Mouse (Mus musculus) midbrain, embryonic 16.5 days (tissue): Measurements from ENCODE around the gene Egfl7. TPM values are rescaled to one million over a fixed set of nuclear protein-coding genes. Genes with fewer than 3 reads are reported as not detected.

Experiments
- ATAC-seq: fragments of 200-750 bp; cut with Nextera tagmentation; 2 replicates; pipeline ENCODE4 v1.8.0; 2017; ENCODE audit warnings: moderate TSS enrichment
- H3K27ac ChIP-seq: fragments of 300-500 bp; sonication (generic); 2 replicates; pipeline ENCODE4 v1.5.1; 2014; ENCODE audit warnings: mild to moderate bottlenecking, low read length, mixed read lengths
- H3K27me3 ChIP-seq: fragments of 300-500 bp; sonication (generic); 2 replicates; pipeline ENCODE4 v1.6.1; 2014; ENCODE audit warnings: low read depth, low read length, mixed read lengths; ENCODE audit not compliant: control insufficient read depth, insufficient read depth
- H3K36me3 ChIP-seq: fragments of 300-500 bp; sonication (generic); 2 replicates; pipeline ENCODE4 v1.6.1; 2014; ENCODE audit warnings: mild to moderate bottlenecking, low read length, moderate library complexity, mixed read lengths; ENCODE audit not compliant: control insufficient read depth, insufficient read depth
- H3K4me1 ChIP-seq: fragments of 300-500 bp; sonication (generic); 2 replicates; pipeline ENCODE4 v1.6.1; 2014; ENCODE audit warnings: mild to moderate bottlenecking, low read length, mixed read lengths; ENCODE audit not compliant: control insufficient read depth, insufficient read depth
- H3K4me2 ChIP-seq: fragments of 300-500 bp; sonication (generic); 2 replicates; pipeline ENCODE4 v1.6.1; 2014; ENCODE audit warnings: mild to moderate bottlenecking, low read length, mixed read lengths
- H3K4me3 ChIP-seq: fragments of 300-500 bp; sonication (generic); 2 replicates; pipeline ENCODE4 v1.5.1; 2014; ENCODE audit warnings: low read depth, mild to moderate bottlenecking, low read length, moderate library complexity, mixed read lengths
- H3K9ac ChIP-seq: fragments of 300-500 bp; sonication (generic); 2 replicates; pipeline ENCODE4 v1.6.1; 2014; ENCODE audit warnings: low read depth, low read length, mixed read lengths
- H3K9me3 ChIP-seq: fragments of 300-500 bp; sonication (generic); replicated peaks from 2 replicates; pipeline ENCODE4 v1.6.1; 2014; ENCODE audit warnings: mild to moderate bottlenecking, low read length, mixed read lengths; ENCODE audit not compliant: control insufficient read depth, poor library complexity, severe bottlenecking
- WGBS: fragments of 180-500 bp; shearing (Covaris S2); extraction: QIAGEN DNeasy Blood & Tissue Kit; methylation state at CpG from one replicate; pipeline ENCODE4 v1.1.7; 2014; 5-methylcytosine and 5-hydroxymethylcytosine counted together
- polyA plus RNA-seq: library from polyadenylated mRNA; unstranded; fragments of >200 nt; fragmentation: Nextera tagmentation; extraction: Ambion mirVana; gene quantifications from 2 replicates; pipeline ENCODE4 v1.2.1, GENCODE M21; 2015

Gene Egfl7
- polyA plus RNA-seq, 1 experiment from 2014 or later: 64.4 TPM

DNA sequence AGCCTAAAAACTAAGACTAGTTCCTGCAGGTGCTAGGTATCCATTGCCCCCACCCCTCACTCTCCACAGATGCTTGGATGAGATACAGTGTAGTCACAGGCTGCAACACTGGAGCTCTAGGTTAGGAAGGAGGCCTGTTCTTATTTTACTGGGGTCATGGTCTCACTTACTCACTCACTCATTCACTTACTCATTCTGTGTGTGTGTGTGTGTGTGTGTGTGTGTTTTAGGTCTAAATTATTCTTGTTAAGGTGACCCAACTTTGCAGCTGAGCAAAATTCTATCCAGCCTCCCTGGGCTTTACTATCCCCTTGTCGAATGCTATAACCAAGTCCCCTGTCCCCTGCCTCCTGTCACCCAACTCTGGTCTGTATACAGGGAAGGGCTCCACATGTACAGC is 21.8 kb downstream of the Egfl7 start:
- 85% methylated on average over 1 of the region's 1 CpGs for WGBS
- ATAC-seq: no peak
- Histone ChIP-seq H3K4me3 (no peak overlapping the region), H3K4me1 (peaks cover 3% of the 10 kb centered on the region; the same call in 1 of the 2 replicates), H3K27me3 (peaks cover 23% of the 10 kb centered on the region), H3K4me2 (no peak overlapping the region), H3K9me3 (no peaks in the 10 kb centered on the region), H3K27ac (no peak overlapping the region), H3K36me3 (no peaks in the 10 kb centered on the region), H3K9ac (no peak overlapping the region)

- WGBS: 89% methylated on average over 5 of the region's 5 CpGs
- H3K27ac ChIP-seq: no peak overlapping the region
- no peaks in the 10 kb centered on the region for H3K36me3 ChIP-seq
- no peak overlapping the region for H3K4me3 ChIP-seq
- peaks cover 3% of the 10 kb centered on the region; the same call in 1 of the 2 replicates for H3K4me1 ChIP-seq
- no peak overlapping the region for H3K9ac ChIP-seq
- H3K4me2 ChIP-seq: no peak overlapping the region
- no peaks in the 10 kb centered on the region for H3K9me3 ChIP-seq
- peaks cover 23% of the 10 kb centered on the region for H3K27me3 ChIP-seq
- no peak for ATAC-seq
Measured at GRCm38 (mm10) chr2:26602631-26603030, 22.8 kb downstream of the Egfl7 start.

DNA sequence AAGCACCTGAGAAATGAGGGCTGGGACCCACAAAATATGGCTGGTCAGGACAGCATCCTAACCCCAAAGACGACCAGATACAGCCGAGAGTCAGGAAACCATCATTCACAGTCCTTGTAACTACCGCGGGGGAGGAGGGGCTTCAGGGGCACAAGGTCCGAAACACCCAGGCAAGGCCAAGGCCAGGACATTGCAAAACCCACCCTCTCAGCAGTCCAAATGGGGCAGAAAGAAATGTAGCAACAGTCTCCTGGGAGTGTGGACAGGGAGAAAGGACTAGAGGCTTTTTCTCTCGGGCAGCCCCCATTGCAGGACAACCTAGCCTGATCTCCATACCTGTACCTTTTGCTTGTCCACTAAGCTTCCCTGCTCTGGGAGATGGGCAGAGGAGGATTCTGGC is 23.3 kb downstream of the Egfl7 start:
- peak overlapping the region; percentile 74 for H3K4me2 ChIP-seq
- peaks cover 3% of the 10 kb centered on the region; the same call in 1 of the 2 replicates for H3K4me1 ChIP-seq
- no peak overlapping the region for H3K27ac ChIP-seq
- H3K27me3 ChIP-seq: peaks cover 23% of the 10 kb centered on the region
- H3K4me3 ChIP-seq: peak overlapping the region; percentile 50
- H3K9ac ChIP-seq: no peak overlapping the region
- no peaks in the 10 kb centered on the region for H3K36me3 ChIP-seq
- ATAC-seq: peak; percentile 15; the same call in 1 of the 2 replicates
- WGBS: 18% methylated on average over 6 of the region's 6 CpGs
- no peaks in the 10 kb centered on the region for H3K9me3 ChIP-seq

- peaks cover 3% of the 10 kb centered on the region; the same call in 1 of the 2 replicates for H3K4me1 ChIP-seq
- peak; percentile 70 for ATAC-seq
- H3K27me3 ChIP-seq: peaks cover 23% of the 10 kb centered on the region
- WGBS: under 1% methylated on average over 70 of the region's 103 CpGs
- H3K4me3 ChIP-seq: peak within 1 kb of the TSS; percentile 50
- no peak within 1 kb of the TSS for H3K27ac ChIP-seq
- H3K4me2 ChIP-seq: peak within 1 kb of the TSS; percentile 74
- peak within 1 kb of the TSS; percentile 68 for H3K9ac ChIP-seq
- no peaks in the 10 kb centered on the region for H3K36me3 ChIP-seq
- H3K9me3 ChIP-seq: no peaks in the 10 kb centered on the region
Measured at GRCm38 (mm10) chr2:26603720-26604671, 24.2 kb downstream of the Egfl7 start, which contains the start of gene Agpat2. TSS of gene Agpat2 (minus strand) at chr2:26604417.

DNA sequence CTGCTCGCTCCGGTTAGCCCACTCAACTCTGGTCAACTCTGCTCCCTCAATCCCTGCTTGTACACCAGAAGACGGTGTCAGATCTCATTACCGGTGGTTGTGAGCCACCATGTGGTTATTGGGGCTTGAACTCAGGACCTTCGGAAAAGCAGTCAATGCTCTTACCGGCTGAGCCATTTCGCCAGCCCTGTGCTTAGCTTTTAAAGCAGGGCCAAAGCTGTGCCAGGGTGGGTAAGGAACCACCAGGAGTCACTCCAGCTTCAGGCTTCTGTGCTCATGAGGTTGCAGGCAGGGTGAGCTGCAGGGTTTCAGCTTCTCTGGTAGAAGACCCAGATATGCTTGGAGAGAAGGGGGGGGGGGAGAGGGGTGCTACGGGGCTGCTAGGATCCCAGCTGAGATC is 25.5 kb downstream of the Egfl7 start:
- Histone ChIP-seq H3K27ac (no peak overlapping the region), H3K27me3 (peaks cover 23% of the 10 kb centered on the region), H3K4me2 (no peak overlapping the region), H3K4me3 (no peak overlapping the region), H3K36me3 (no peaks in the 10 kb centered on the region), H3K9ac (no peak overlapping the region), H3K9me3 (no peaks in the 10 kb centered on the region), H3K4me1 (peaks cover 3% of the 10 kb centered on the region; the same call in 1 of the 2 replicates)
- no peak for ATAC-seq
- 88% methylated on average over 7 of the region's 8 CpGs for WGBS

- Histone ChIP-seq H3K27me3 (peaks cover 23% of the 10 kb centered on the region), H3K36me3 (no peaks in the 10 kb centered on the region), H3K9me3 (no peaks in the 10 kb centered on the region), H3K4me1 (peaks cover 3% of the 10 kb centered on the region; the same call in 1 of the 2 replicates), H3K27ac (no peak overlapping the region), H3K4me2 (no peak overlapping the region), H3K4me3 (no peak overlapping the region), H3K9ac (no peak overlapping the region)
- 85% methylated on average over 3 of the region's 3 CpGs for WGBS
- ATAC-seq: no peak
Measured at GRCm38 (mm10) chr2:26606579-26606978, 26.8 kb downstream of the Egfl7 start.

GRCm38 (mm10) chr2:26607056-26607910 is 27.5 kb downstream of the Egfl7 start:
- Histone ChIP-seq H3K4me3 (no peak overlapping the region), H3K27ac (no peak overlapping the region), H3K36me3 (no peaks in the 10 kb centered on the region), H3K9me3 (no peaks in the 10 kb centered on the region), H3K9ac (no peak overlapping the region), H3K27me3 (peaks cover 23% of the 10 kb centered on the region), H3K4me2 (no peak overlapping the region), H3K4me1 (peaks cover 3% of the 10 kb centered on the region; the same call in 1 of the 2 replicates)
- no peak for ATAC-seq
- WGBS: 57% methylated on average over 6 of the region's 6 CpGs

- Histone ChIP-seq H3K27me3 (peaks cover 9% of the 10 kb centered on the region), H3K9me3 (no peaks in the 10 kb centered on the region)
- no peak for ATAC-seq
Measured at GRCm38 (mm10) chr2:26608781-26609180, 29.0 kb downstream of the Egfl7 start.

More at GRCm38 (mm10) chr2:26608781-26609180, 29.0 kb downstream of the Egfl7 start:
- no peak overlapping the region for H3K4me3 ChIP-seq
- no peaks in the 10 kb centered on the region for H3K36me3 ChIP-seq
- no peak overlapping the region for H3K4me2 ChIP-seq
- no peaks in the 10 kb centered on the region; the same call in 1 of the 2 replicates for H3K4me1 ChIP-seq
- H3K27ac ChIP-seq: no peak overlapping the region
- H3K9ac ChIP-seq: no peak overlapping the region
